Mouse (Mus musculus): ENCODE data around the gene Isyna1.

Isyna1 gene

DNA sequence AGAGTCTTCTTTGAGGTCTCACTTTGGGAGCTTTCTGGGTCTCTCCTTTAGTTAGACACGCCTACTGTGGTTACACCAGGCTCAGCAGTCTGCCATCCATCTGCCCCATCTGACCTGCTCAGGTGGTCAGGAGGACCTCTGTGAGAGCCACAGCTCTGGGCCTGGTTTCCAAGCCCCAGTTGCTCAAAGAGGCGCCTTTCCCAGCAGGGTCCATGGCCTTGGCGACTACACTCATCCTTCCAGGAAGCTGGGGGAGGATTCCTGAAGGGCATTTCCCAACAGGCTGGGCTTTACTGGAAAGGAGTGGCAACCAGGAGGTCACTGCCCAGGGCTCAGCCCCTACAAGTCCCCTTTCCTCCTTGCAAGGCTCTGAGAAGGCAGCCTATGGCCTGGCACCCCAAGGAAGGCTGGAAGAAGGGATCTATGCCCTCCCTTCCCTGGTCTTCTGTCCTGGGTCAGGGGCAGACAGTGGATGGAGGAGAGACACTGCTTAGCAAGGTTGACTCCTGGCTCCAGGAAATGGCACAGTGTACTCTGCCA is 29.4 kb upstream of the Isyna1 start:
- TF ChIP-seq CTCF (conservative IDR thresholded peaks at IDR 0.05; ENCODE audit: low read length) (no peak), POU5F1 (IDR thresholded peaks at IDR 0.05; ENCODE audit: borderline replicate concordance, low read length) (no peak), NANOG (IDR thresholded peaks at IDR 0.05; ENCODE audit: borderline replicate concordance, low read length) (no peak)
- H3K9me3 ChIP-seq (ENCODE audit: low read length): no peaks in the 10 kb centered on the region
- H3K36me3 ChIP-seq (ENCODE audit: insufficient read depth, low read length): peaks cover 38% of the 10 kb centered on the region
- H3K27me3 ChIP-seq (ENCODE audit: insufficient read depth, low read length): no peaks in the 10 kb centered on the region
- H3K4me1 ChIP-seq (replicated peaks; ENCODE audit: low read depth, low read length): peaks cover 79% of the 10 kb centered on the region
- no peak overlapping the region for H3K4me3 ChIP-seq (replicated peaks; ENCODE audit: low read length)

DNA sequence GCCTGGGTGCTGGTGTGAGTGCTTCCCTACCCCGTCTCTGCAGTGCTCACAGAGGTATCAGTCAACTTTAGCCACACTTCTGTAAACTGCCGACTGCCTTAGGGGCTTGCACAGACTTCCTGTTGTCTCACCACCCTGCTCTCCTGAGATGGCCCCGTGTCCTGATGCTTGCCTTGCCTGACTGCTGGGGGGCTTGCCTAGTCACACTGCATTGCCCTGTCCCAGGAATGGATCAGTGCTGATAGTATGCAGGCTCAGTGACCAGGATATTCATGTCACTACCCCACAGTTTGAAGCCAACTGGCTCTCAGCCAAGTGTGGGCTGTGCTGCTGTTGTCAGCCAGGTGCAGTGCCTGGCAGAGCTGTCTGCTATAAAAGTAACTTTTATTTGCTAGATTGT is 28.6 kb upstream of the Isyna1 start:
- H3K4me1 ChIP-seq (replicated peaks; ENCODE audit: low read depth, low read length): peaks cover 79% of the 10 kb centered on the region
- no peaks in the 10 kb centered on the region for H3K9me3 ChIP-seq (ENCODE audit: low read length)
- no peak for TF ChIP-seq CTCF (conservative IDR thresholded peaks at IDR 0.05; ENCODE audit: low read length)
- no peak for TF ChIP-seq POU5F1 (IDR thresholded peaks at IDR 0.05; ENCODE audit: borderline replicate concordance, low read length)
- no peak for TF ChIP-seq NANOG (IDR thresholded peaks at IDR 0.05; ENCODE audit: borderline replicate concordance, low read length)
- H3K4me3 ChIP-seq (replicated peaks; ENCODE audit: low read length): no peak overlapping the region
- peaks cover 38% of the 10 kb centered on the region; the same call in 1 of the 2 replicates for H3K36me3 ChIP-seq (ENCODE audit: insufficient read depth, low read length)
- no peaks in the 10 kb centered on the region for H3K27me3 ChIP-seq (ENCODE audit: insufficient read depth, low read length)

DNA sequence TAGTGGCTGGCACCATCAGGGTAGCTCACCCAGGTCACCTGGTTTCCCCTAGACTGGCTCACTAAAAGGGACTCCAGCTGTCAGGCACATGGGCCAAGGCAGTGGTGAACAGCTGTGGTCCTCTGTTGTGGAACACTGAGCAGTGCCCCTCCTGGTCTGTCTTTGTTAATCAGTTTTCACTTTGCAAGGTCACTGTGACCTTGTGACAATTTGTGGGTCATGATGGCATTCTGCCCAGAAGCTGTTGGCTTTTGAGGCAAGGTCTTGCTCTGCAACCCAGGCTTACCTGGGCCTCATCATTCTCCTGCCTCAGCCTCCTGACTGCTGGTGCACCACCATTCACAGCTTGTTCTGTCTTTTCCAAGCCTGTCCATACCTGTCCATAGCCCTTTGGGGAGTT is 23.8 kb upstream of the Isyna1 start:
- Histone ChIP-seq H3K9me3 (ENCODE audit: low read length) (no peaks in the 10 kb centered on the region), H3K27me3 (ENCODE audit: insufficient read depth, low read length) (no peaks in the 10 kb centered on the region), H3K4me3 (replicated peaks; ENCODE audit: low read length) (no peak overlapping the region), H3K4me1 (replicated peaks; ENCODE audit: low read depth, low read length) (peaks cover 47% of the 10 kb centered on the region), H3K36me3 (ENCODE audit: insufficient read depth, low read length) (peaks cover 54% of the 10 kb centered on the region)
- TF ChIP-seq POU5F1 (IDR thresholded peaks at IDR 0.05; ENCODE audit: borderline replicate concordance, low read length) (no peak), NANOG (IDR thresholded peaks at IDR 0.05; ENCODE audit: borderline replicate concordance, low read length) (no peak), CTCF (conservative IDR thresholded peaks at IDR 0.05; ENCODE audit: low read length) (no peak)

DNA sequence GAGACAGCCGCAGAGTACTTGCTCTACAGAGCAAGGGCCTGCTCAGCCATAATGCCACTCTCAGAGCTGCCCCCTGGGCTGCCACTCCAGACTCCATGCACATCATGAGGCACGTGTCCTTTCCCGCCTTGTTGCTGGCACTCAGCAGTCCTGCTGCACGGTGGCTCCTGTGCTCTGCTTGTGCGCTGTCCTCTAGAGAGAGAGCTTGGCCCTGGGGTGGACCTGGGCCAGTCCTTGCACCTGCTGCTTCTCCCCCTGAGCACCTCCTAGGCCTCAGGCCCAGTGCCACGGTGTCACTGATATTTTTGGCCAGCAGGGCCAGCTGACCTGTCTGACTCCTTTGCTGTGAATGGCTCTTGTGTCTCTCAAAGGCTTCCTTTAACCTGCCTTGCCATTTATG is 23.2 kb upstream of the Isyna1 start:
- H3K4me1 ChIP-seq (replicated peaks; ENCODE audit: low read depth, low read length): peaks cover 43% of the 10 kb centered on the region
- H3K36me3 ChIP-seq (ENCODE audit: insufficient read depth, low read length): peaks cover 54% of the 10 kb centered on the region
- H3K27me3 ChIP-seq (ENCODE audit: insufficient read depth, low read length): no peaks in the 10 kb centered on the region
- no peak overlapping the region for H3K4me3 ChIP-seq (replicated peaks; ENCODE audit: low read length)
- no peaks in the 10 kb centered on the region for H3K9me3 ChIP-seq (ENCODE audit: low read length)
- TF ChIP-seq POU5F1 (IDR thresholded peaks at IDR 0.05; ENCODE audit: borderline replicate concordance, low read length) (no peak), CTCF (conservative IDR thresholded peaks at IDR 0.05; ENCODE audit: low read length) (no peak), NANOG (IDR thresholded peaks at IDR 0.05; ENCODE audit: borderline replicate concordance, low read length) (no peak)

DNA sequence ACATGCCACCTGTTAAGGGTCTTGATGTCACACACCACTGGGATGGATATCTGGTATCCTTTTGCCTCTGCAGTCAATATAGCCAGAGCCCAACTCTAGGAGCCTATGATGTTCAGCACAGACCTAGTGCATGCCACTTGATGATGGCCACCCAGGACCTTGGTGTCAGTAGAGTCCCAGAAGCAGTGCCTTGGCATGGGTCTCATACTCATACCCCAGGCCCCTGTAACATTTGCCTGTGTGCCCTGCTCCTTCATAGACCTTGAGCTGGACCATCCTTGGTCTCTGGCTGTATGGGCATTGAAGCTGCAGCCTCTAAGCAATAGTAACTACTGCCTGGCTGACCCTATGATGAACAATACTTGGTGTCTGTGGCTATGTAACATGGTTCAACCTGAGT is 19.9 kb upstream of the Isyna1 start:
- TF ChIP-seq NANOG (IDR thresholded peaks at IDR 0.05; ENCODE audit: borderline replicate concordance, low read length) (no peak), POU5F1 (IDR thresholded peaks at IDR 0.05; ENCODE audit: borderline replicate concordance, low read length) (no peak), CTCF (conservative IDR thresholded peaks at IDR 0.05; ENCODE audit: low read length) (no peak)
- no peak overlapping the region for H3K4me3 ChIP-seq (replicated peaks; ENCODE audit: low read length)
- H3K9me3 ChIP-seq (ENCODE audit: low read length): no peaks in the 10 kb centered on the region
- peaks cover 37% of the 10 kb centered on the region for H3K4me1 ChIP-seq (replicated peaks; ENCODE audit: low read depth, low read length)
- H3K36me3 ChIP-seq (ENCODE audit: insufficient read depth, low read length): peaks cover 77% of the 10 kb centered on the region
- no peaks in the 10 kb centered on the region for H3K27me3 ChIP-seq (ENCODE audit: insufficient read depth, low read length)

DNA sequence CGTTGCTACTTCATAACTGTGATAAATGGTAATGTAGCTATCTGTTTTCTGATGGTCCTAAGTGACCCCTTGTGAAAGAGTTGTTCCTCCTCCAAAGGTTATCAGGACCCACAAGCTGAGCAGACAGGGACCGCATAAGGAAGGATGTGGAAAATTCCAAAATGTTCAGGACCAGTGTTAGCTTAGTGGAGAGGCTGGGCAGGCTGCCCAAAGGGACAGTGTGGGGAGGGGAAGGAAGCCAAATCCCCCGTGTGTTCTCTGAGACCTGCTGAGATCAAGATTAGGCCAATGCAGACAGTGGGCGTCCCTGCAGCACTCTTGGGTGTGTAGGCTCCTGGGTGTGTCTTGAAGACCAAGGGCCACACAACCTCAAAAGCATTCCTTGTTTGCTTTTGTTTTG is 19.3 kb upstream of the Isyna1 start:
- H3K9me3 ChIP-seq (ENCODE audit: low read length): no peaks in the 10 kb centered on the region
- TF ChIP-seq NANOG (IDR thresholded peaks at IDR 0.05; ENCODE audit: borderline replicate concordance, low read length) (no peak), POU5F1 (IDR thresholded peaks at IDR 0.05; ENCODE audit: borderline replicate concordance, low read length) (no peak), CTCF (conservative IDR thresholded peaks at IDR 0.05; ENCODE audit: low read length) (no peak)
- H3K4me3 ChIP-seq (replicated peaks; ENCODE audit: low read length): no peak overlapping the region
- H3K4me1 ChIP-seq (replicated peaks; ENCODE audit: low read depth, low read length): peaks cover 31% of the 10 kb centered on the region
- peaks cover 73% of the 10 kb centered on the region for H3K36me3 ChIP-seq (ENCODE audit: insufficient read depth, low read length)
- H3K27me3 ChIP-seq (ENCODE audit: insufficient read depth, low read length): no peaks in the 10 kb centered on the region

DNA sequence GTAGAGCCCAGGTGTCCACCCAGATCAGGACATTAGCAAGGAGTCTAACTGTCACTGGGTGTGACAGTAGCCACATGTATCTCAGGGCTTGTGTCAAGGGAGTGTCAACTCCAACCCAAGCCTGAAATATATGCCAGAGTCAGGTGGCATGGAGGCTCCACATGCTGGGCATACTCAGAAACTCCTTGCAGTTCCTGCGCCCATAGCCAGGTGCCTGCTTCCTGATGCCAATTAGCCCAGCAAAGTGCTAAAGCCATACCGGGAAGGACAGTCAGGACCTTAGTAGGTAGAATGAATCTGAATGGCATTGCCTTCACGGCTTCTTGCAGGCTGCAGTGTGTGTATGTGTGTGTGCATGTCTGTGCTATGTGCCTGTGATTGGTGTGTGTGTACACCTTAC is 17.0 kb upstream of the Isyna1 start:
- H3K36me3 ChIP-seq (ENCODE audit: insufficient read depth, low read length): peaks cover 83% of the 10 kb centered on the region
- H3K4me1 ChIP-seq (replicated peaks; ENCODE audit: low read depth, low read length): peaks cover 18% of the 10 kb centered on the region
- H3K27me3 ChIP-seq (ENCODE audit: insufficient read depth, low read length): no peaks in the 10 kb centered on the region
- H3K9me3 ChIP-seq (ENCODE audit: low read length): no peaks in the 10 kb centered on the region
- no peak overlapping the region for H3K4me3 ChIP-seq (replicated peaks; ENCODE audit: low read length)
- TF ChIP-seq NANOG (IDR thresholded peaks at IDR 0.05; ENCODE audit: borderline replicate concordance, low read length) (no peak), POU5F1 (IDR thresholded peaks at IDR 0.05; ENCODE audit: borderline replicate concordance, low read length) (no peak), CTCF (conservative IDR thresholded peaks at IDR 0.05; ENCODE audit: low read length) (no peak)

DNA sequence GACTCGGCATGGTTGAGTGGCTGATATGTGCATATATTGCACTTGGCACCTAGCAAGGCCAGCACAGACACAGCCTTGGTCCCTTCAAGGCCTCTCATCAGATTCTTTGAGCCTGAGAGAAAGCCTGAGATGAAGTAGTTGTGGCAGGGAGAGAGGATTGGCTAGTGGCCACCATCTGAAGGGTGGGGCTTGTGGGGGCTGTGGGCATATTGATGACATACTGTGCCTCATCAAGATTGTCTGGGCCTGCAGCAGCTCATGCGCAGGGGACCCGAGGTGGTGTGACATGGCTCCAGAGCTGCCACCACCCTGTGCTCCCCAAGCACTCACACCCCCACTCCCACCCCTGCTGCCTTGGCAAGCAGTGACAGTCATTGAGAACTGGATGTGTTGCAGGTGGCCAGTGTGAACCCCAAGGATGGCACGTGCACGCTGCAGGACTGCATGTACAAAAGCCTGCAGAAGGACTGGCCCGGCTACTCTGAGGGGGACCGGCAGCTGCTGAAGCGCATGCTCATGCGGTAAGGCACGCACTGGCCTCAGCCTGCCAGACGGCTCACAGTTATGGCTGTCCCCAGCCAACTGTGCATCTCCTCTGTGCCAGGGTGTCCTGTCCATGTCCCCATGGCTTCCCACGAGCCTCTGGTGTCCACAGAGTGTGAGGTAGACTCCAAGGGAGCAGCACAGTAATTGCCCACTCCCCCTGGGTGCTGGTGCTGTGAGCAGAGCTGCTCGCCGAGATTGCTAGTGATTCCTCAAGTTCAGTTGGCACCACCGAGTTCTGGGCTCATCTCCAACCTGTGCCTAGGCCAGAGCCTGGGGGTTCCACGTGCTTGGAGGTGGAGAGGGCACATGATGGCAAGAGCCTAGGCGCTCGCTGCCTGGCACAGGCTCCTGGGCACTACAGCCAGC is 10.4 kb upstream of the Isyna1 start:
- Histone ChIP-seq H3K4me3 (replicated peaks; ENCODE audit: low read length) (no peak overlapping the region), H3K4me1 (replicated peaks; ENCODE audit: low read depth, low read length) (peaks cover 25% of the 10 kb centered on the region), H3K27me3 (ENCODE audit: insufficient read depth, low read length) (no peaks in the 10 kb centered on the region), H3K36me3 (ENCODE audit: insufficient read depth, low read length) (peaks cover 96% of the 10 kb centered on the region), H3K9me3 (ENCODE audit: low read length) (no peaks in the 10 kb centered on the region)
- TF ChIP-seq POU5F1 (IDR thresholded peaks at IDR 0.05; ENCODE audit: borderline replicate concordance, low read length): no peak
- no peak for TF ChIP-seq CTCF (conservative IDR thresholded peaks at IDR 0.05; ENCODE audit: low read length)
- TF ChIP-seq NANOG (IDR thresholded peaks at IDR 0.05; ENCODE audit: borderline replicate concordance, low read length): no peak
